Mouse (Mus musculus): Measurements from ENCODE around the gene Nrm.
A peak's percentile ranks its signal among the peaks of the same experiment; 100 is the strongest.

The Nrm gene

DNA sequence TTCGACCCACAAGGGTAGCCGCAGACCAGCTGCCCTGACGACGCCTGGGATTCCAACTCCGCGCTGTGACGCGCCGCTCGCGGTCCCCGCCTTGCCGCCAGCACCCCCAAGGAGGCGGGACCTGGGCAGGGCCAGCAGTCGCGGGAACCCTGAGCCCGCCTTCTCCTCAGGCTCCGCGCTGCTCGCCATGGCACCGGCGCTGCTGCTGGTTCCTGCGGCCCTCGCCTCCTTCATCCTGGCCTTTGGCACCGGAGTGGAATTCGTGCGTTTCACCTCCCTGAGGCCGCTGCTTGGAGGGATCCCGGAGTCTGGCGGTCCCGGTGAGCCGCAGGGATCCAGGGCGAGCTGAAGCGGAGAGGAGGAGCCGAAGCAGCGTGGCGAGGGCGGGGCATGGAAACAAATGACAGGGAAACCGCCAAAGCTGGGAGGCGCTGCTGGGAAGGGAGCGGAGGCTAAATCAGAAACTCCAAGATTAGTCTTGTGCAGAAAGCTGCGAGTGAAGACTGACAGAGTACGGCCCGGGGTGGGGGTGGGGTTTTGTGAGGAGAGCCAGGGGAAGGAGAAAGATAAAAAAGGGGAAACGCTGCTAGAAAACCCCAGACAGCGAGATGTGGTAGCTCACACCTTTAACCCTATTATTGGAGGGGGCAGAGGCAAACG is at the start of gene Nrm:
Nrm (plus strand) TSS at position 121 of the 660 bp plus-strand sequence.
- DNase-seq (ENCODE audit: low spot score in 2 of 2), result peak; percentile 86 to 87

- no peak for DNase-seq (ENCODE audit: low spot score in 2 of 2)
Observed at GRCm38 (mm10) chr17:35812307-35812706, 48.8 kb upstream of the Nrm start.

DNA sequence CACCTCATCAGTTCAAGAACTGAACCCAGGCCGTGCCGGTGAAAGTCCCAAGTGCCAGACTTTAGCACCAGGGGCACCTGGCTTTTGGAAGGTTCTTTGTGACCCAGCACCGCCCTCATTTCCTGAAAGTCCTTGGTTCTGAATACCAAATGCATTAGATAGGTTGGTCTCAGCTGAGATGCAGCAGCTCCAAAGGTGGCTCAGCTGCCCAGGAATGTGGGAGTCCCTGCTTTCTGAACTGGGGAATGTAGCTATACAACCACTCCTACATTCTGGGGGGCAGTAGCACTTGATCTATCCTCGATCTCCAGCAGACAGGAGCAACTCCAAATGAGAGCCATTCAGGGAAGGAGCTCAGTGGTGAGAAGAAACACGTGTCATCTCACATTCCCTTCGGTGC is 48.4 kb upstream of the Nrm start:
- DNase-seq (ENCODE audit: low spot score in 2 of 2), result no peak

DNA sequence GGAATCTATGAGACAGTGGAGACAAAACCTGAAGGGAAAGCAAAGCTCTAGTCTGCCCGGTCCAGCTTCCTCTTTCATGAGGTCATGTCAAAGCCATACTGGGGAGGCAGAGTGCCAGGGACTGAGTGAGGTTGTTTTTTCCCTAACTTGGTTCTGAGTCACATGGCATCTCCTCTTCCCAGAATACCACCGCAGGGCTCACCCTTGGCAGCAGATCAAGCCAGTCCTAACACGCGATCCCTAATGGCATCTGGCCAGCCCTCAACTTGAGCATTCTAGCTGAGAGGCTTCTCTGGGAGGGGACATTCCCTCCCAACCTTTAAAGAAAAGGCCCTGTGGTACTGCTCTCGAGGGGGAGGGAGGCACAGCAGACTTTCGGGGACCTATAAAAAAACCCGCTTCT is 47.9 kb upstream of the Nrm start:
- DNase-seq (ENCODE audit: low spot score in 2 of 2), result peak; percentile 47 to 63

GRCm38 (mm10) chr17:35813653-35814052 is 47.5 kb upstream of the Nrm start:
- DNase-seq (ENCODE audit: low spot score in 2 of 2), result no peak

DNA sequence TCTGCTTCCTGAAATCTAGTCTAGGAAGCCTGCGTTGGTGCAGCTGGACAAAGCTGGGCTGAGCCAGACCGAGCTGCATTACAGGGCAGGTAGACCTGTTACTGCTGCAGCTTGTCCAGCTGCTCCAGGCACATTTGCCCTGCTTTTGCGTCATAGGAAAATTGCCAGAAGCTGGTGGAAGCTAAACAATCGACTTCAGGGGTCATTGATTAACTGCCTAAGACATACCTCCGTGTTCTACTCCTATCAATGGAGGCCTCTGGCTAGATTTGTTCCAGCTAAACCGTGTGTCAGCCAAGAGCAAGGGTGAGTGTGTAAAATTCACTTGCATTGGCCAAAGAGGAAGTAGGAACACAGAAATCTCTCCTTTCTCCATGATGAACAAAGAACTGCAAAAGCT is 46.4 kb upstream of the Nrm start:
- DNase-seq (ENCODE audit: low spot score in 2 of 2), result no peak

DNA sequence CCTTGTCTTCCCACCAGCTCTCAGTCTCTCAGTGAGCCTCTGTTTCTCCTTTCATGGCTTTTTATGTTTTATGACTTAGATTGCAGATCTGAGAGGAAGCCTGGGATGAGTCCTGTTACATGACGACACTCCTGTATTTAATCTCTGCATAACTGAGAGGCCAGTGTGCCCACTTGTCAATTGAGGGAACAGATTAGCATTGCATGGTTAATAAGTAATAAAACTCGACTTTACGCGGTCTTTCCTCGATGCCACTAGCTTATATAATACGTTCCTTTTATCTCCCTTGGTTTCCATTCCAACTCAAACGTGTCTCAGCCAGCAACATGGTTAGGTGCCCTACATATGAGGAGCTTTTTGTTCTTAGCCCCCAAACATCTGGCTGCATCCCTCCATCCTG is 45.3 kb upstream of the Nrm start:
- no peak for DNase-seq (ENCODE audit: low spot score in 2 of 2)

DNA sequence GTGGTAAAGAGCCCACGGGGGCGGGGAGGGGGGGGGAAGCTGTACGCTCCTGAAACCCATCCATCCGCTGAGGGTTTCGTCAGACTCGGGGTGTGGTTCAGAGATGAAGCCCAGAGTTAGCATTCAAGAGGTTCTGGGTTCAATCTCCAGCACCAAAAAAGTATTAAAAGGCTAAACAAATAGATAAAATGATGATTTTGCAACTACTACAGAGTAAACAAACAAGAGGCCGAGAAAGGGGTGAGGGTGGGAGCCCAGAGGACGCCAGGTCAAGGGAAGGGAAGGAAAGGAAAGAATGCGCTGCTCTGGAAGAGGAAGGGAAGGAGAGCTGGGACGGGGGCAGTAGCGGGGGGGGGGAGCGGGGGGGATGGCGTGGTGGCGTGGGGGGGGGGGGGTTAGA is 44.4 kb upstream of the Nrm start:
- DNase-seq (ENCODE audit: low spot score in 2 of 2), result no peak

GRCm38 (mm10) chr17:35817226-35817625 is 43.9 kb upstream of the Nrm start:
- no peak for DNase-seq (ENCODE audit: low spot score in 2 of 2)

DNA sequence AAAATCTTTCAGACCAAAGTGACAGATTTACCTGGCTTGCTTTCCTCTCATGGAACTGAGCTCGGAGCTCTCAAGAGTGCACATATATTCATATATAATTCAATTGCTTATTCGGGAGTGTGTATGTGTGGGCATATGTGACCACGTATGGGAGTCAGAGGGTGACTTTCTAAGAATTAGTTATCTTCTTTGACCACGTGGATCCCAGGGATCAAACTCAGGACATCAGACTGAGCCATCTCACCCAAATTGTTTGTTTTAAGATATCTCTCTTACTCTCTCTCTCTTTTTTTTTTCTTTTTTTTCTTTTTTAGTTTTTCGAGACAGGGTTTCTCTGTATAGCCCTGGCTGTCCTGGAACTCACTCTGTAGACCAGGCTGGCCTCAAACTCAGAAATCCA is 41.0 kb upstream of the Nrm start:
- DNase-seq (ENCODE audit: low spot score in 2 of 2), result no peak

DNA sequence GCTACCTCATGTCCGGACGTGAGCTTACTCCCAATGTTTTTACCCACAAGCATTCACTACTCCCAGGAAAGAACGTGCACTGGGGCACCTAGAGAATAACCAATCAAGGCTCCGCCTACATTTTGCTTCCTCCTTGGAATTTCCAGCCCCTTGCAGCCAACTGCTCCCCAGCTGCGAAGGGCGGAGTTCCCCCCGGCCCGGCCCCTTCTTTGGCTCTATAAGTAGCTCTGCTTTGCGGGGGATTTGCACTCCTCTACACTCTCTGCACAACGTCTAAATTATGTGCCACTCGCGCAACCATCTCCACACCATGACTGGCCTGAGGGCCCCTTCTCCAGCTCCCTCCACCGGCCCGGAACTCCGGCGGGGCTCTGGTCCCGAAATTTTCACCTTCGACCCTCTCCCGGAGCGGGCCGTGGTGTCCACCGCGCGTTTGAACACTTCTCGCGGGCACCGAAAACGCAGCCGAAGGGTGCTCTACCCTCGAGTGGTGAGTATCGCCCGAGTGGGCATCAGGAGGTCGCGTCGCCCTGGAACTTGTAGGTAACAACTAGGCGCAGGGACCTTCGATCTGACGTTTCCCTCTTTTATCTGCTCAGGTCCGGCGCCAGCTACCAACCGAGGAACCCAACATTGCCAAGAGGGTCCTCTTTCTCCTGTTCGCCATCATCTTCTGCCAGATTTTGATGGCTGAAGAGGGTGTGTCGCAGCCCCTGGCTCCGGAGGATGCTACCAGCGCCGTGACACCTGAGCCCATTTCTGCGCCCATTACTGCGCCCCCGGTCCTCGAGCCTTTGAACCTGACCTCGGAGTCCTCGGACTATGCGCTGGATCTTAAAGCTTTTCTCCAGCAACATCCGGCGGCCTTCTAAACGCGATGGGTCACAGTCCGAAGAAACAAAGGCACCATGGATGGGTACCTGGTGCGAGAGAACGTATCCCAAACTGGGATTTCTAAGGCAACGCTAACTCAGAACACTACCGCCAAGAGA is 39.4 kb upstream of the Nrm start, which contains the start of gene Ier3:
Ier3 (plus strand) TSS at position 246 of the 992 bp plus-strand sequence.
- peak; percentile 57 to 68 for DNase-seq (ENCODE audit: low spot score in 2 of 2)

GRCm38 (mm10) chr17:35822564-35822963 is 38.6 kb upstream of the Nrm start:
- DNase-seq (ENCODE audit: low spot score in 2 of 2), result no peak

DNA sequence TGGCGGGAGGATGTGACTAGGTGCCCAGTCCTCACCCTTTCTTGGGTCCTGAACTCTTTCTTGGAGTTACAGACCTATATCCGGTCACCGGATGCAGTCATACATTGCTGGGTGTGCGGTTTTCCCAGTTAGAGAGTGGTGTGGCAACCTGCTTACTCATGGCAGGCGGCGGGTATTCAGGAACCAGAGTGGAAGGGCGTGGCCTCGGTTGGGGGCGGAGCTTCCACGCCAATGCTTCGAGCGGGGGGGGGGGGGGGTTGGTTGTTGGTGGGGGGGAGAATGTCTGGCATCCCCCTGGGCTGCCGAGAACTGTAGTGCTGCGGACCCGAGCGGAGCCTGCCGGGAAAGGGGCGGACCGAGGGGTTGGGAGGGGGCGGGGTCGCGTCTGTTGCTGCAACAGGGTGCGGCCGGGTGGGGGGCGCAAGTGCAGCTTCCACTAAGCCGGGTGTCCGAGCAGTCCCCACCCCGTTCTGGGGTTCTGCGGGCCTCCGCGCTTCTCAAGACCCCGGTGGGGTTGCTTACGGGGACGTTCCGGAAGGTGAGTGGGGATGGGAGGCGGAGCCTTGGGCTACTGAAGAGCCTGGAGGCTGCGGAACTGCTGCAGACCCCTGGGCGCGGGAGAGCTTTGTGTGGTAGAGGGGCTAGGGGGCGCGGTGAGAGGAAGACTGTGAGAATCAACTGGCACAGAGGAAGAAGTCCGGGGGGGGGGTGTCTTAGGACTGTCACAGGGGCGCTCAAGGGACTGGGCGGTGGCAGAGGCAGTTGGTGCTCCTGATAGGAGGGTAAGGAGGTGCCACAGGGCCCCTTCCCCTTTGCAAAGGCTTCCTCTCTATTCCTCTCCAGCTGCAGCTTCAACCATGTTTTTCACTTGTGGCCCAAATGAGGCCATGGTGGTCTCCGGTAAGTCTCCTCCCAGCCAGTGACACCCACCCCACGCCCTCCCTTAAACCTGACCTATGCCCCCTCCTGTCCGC is 37.9 kb upstream of the Nrm start, which contains the start of gene Flot1:
Flot1 (plus strand) TSS at position 267 of the 974 bp plus-strand sequence.
- peak; percentile 74 to 86 for DNase-seq (ENCODE audit: low spot score in 2 of 2)

- no peak for DNase-seq (ENCODE audit: low spot score in 2 of 2)
Observed at GRCm38 (mm10) chr17:35824402-35824801, 36.7 kb upstream of the Nrm start.

GRCm38 (mm10) chr17:35825109-35825850 is 35.8 kb upstream of the Nrm start:
- DNase-seq (ENCODE audit: low spot score in 2 of 2), result no peak

GRCm38 (mm10) chr17:35829737-35830136 is 31.4 kb upstream of the Nrm start:
- peak; percentile 87 to 88 for DNase-seq (ENCODE audit: low spot score in 2 of 2)

GRCm38 (mm10) chr17:35832400-35833238 is 28.5 kb upstream of the Nrm start:
- no peak for DNase-seq (ENCODE audit: low spot score in 2 of 2)

GRCm38 (mm10) chr17:35833239-35833751 is 27.8 kb upstream of the Nrm start:
- no peak for DNase-seq (ENCODE audit: low spot score in 2 of 2)

GRCm38 (mm10) chr17:35833894-35834293 is 27.2 kb upstream of the Nrm start:
- DNase-seq (ENCODE audit: low spot score in 2 of 2), result no peak
